Comparison of ENCODE assay signal across 13 mouse cellular contexts in genomic region chr7:80654926-80655325, GRCm38 (mm10). TPM values are rescaled to one million over a fixed set of nuclear protein-coding genes. Genes with fewer than 3 reads are reported as not detected.
DNase-seq lines count a peak whose midpoint lies in the region; ATAC-seq and TF ChIP-seq lines count a peak whose summit lies in the region.
"Had no signal": no experiment of that assay in that cellular context is flagged by ENCODE, and none has a peak within 500 bp of the region (broad histone marks: within the 10 kb centered on the region; RNA-seq: fewer than 3 reads in every experiment).

No protein-coding gene starts in this region.

- H3K4me1 ChIP-seq in embryonic facial prominence, embryonic 15.5 days, result peaks cover 54% of the 10 kb centered on the region
- peaks cover 53% of the 10 kb centered on the region for H3K4me1 ChIP-seq in limb, embryonic 15.5 days

- ATAC-seq in embryonic facial prominence, embryonic 15.5 days (ENCODE audit: insufficient number of reproducible peaks, low FRiP score, low TSS enrichment, low read depth), result no peak
- no peak for ATAC-seq in limb, embryonic 15.5 days (ENCODE audit: insufficient number of reproducible peaks, low FRiP score, low TSS enrichment, low read depth)
- ATAC-seq: CD4-positive, CD25-positive, alpha-beta regulatory T cell, adult 4 months; intestine, embryonic 15.5 days had no signal

- no peak overlapping the region for H3K4me2 ChIP-seq in embryonic facial prominence, embryonic 15.5 days (replicated peaks)
- no peak overlapping the region for H3K4me2 ChIP-seq in limb, embryonic 15.5 days
- H3K4me2 ChIP-seq: intestine, embryonic 15.5 days had no signal

- intact Hi-C loops in left cerebral cortex, adult 2 months (cut with DNase I), result no loop called here
- intact Hi-C loops in left cerebral cortex, postnatal 10 days (cut with DNase I), result no loop called here

- no peaks in the 10 kb centered on the region; the same call in 1 of the 2 replicates for H3K36me3 ChIP-seq in embryonic facial prominence, embryonic 15.5 days
- H3K36me3 ChIP-seq in limb, embryonic 15.5 days, result no peaks in the 10 kb centered on the region
- H3K36me3 ChIP-seq: intestine, embryonic 15.5 days had no signal

- H3K9ac ChIP-seq in embryonic facial prominence, embryonic 15.5 days, result no peak overlapping the region
- H3K9ac ChIP-seq in limb, embryonic 15.5 days, result no peak overlapping the region
- H3K9ac ChIP-seq: intestine, embryonic 15.5 days had no signal

- H3K27me3 ChIP-seq in embryonic facial prominence, embryonic 15.5 days, result no peaks in the 10 kb centered on the region
- H3K27me3 ChIP-seq in limb, embryonic 15.5 days, result no peaks in the 10 kb centered on the region
- H3K27me3 ChIP-seq: intestine, embryonic 15.5 days had no signal

- no peaks in the 10 kb centered on the region for H3K9me3 ChIP-seq in embryonic facial prominence, embryonic 15.5 days (replicated peaks)
- H3K9me3 ChIP-seq in limb, embryonic 15.5 days, result no peaks in the 10 kb centered on the region
- H3K9me3 ChIP-seq: intestine, embryonic 15.5 days had no signal

- TF ChIP-seq CTCF in left cerebral cortex, adult 2 months (IDR thresholded peaks at IDR 0.05), result no peak

- H3K27ac ChIP-seq in left cerebral cortex, adult 2 months, result peak overlapping the region; percentile 32; the same call in 1 of the 2 replicates
- peak overlapping the region; percentile 56; the same call in 1 of the 2 replicates for H3K27ac ChIP-seq in embryonic facial prominence, embryonic 15.5 days (replicated peaks)
- peak overlapping the region; percentile 75 for H3K27ac ChIP-seq in limb, embryonic 15.5 days
- H3K27ac ChIP-seq: intestine, embryonic 15.5 days had no signal

- peak; percentile 7 for DNase-seq in gastrocnemius, postnatal 25 days
- DNase-seq in gastrocnemius, adult 8-10 months (ENCODE audit: low spot score in 2 of 2), result no peak
- no peak for DNase-seq in left cerebral cortex, adult 2 months (ENCODE audit: extremely low spot score in 1 of 2, low spot score in 2 of 2)
- DNase-seq in left cerebral cortex, postnatal 10 days (ENCODE audit: extremely low spot score in 1 of 2, low spot score in 2 of 2), result no peak
- no peak for DNase-seq in yolk sac, embryonic 10.5 days (ENCODE audit: low spot score)
- no peak for DNase-seq in kidney, postnatal 14 days
- DNase-seq: kidney, postnatal 4 days; lung, adult 2 months; thymus, postnatal 14 days had no signal

- WGBS in embryonic facial prominence, embryonic 15.5 days, result 66% methylated on average over 5 of the region's 5 CpGs
- 80% methylated on average over 5 of the region's 5 CpGs for WGBS in limb, embryonic 15.5 days

- H3K4me3 ChIP-seq in left cerebral cortex, adult 2 months, result no peak overlapping the region
- no peak overlapping the region for H3K4me3 ChIP-seq in embryonic facial prominence, embryonic 15.5 days (replicated peaks)
- H3K4me3 ChIP-seq in limb, embryonic 15.5 days, result no peak overlapping the region
- H3K4me3 ChIP-seq: intestine, embryonic 15.5 days had no signal

RNA-seq across cellular contexts. Expression of gene Crtc3, which starts 33.8 kb away (rescaled TPM):
- total RNA-seq in gastrocnemius, postnatal 25 days (2021), result 10 to 100 TPM; 10.4 to 10.5 TPM
- total RNA-seq in gastrocnemius, adult 8-10 months (2022), result 10 to 100 TPM in 3 of 4 experiments, 1 to 10 TPM in 1; 8.9 to 11.6 (median 11.4) TPM
- total RNA-seq in left cerebral cortex, adult 2 months (2021), result 10 to 100 TPM; 14.9 to 16.5 TPM
- total RNA-seq in left cerebral cortex, postnatal 10 days (2021), result 10 to 100 TPM; 16.8 to 18.9 TPM
- polyA plus RNA-seq in embryonic facial prominence, embryonic 15.5 days (2015; fragmentation: Nextera tagmentation; extraction: Ambion mirVana), result 30.2 and 33.5 TPM in 2 replicates
- 25.9 and 26.5 TPM in 2 replicates for polyA plus RNA-seq in limb, embryonic 15.5 days (2015; fragmentation: Nextera tagmentation; extraction: Ambion mirVana)
